Mouse (Mus musculus): ENCODE measurements around the gene Pramef8.
"Not testable (repeated sequence)": the region's sequence is repeated elsewhere in the genome, so short reads cannot be mapped to it uniquely, and the experiment has no call there.

Gene Pramef8

DNA sequence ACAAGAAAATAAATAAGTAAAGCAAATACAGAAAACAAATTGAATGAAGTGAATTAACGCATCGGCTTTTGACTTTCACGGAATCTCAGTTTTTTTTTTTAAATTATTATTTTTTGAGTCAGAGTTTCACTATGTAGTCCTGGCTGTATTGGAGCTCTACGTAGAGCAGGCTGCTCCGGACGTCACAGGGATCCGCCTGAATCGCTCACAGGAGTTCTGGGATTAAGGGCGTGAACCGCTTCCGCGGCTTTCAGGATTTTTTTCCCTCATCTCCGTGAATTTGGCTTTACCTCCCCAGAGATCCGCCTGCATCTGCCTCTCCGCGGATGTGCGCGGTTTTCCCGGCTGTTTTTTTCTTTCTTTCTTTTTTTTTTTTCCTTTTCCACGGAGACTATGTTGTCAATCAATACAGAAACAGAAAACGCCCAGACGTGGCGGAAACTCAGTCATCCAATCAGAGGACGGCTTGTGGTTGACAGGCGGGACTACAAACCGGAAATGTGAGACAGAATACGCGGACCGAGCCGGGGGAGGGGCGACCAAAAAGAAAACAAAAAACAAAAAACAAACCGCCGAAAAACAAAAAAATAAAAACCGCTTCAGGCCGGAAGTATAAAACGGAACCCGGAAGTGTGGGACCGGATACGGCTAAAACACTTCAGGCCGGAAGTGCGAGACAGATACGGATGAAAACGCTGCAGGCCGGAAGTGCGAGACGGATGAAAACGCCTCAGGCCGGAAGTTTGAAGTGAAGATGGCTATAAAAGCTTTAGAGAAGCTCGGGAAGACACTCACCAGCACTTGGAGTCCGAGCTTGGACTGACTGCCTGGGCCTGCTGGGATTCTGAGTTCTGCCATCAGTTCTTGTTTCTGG, at the start of gene Pramef8:
Gene Pramef8 (plus strand): TSS at position 208 of the 874 bp plus-strand sequence.
- peak; percentile 72 to 93 for DNase-seq (ENCODE audit: low spot score in 2 of 2)

- no peak for DNase-seq (ENCODE audit: low spot score in 2 of 2)
Measured at GRCm38 (mm10) chr4:143366415-143367041, 45.7 kb upstream of the Pramef8 start.

- DNase-seq (ENCODE audit: low spot score in 2 of 2): no peak
Measured at GRCm38 (mm10) chr4:143379480-143379879, 32.7 kb upstream of the Pramef8 start.

GRCm38 (mm10) chr4:143379931-143380715, 32.1 kb upstream of the Pramef8 start:
- no peak for DNase-seq (ENCODE audit: low spot score in 2 of 2)

DNA sequence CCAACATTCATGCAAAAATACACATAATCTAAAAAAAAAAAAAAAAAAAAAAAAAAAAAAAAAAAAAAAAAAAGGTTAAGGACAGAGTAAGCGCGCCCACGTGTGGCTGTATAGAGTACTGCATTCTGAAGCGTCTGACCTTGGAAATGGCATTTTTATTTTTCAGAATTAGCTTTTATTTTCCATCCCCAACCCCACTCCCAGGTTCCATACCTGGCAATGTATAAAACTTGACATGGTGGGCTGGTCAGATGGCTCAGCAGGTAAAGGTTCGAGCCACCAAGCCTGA, 31.6 kb upstream of the Pramef8 start:
- DNase-seq (ENCODE audit: low spot score in 2 of 2): peak in 1 of 2 experiments; percentile 20

GRCm38 (mm10) chr4:143382163-143382562, 30.1 kb upstream of the Pramef8 start:
- DNase-seq (ENCODE audit: low spot score in 2 of 2): no peak

- DNase-seq (ENCODE audit: low spot score in 2 of 2): no peak
Measured at GRCm38 (mm10) chr4:143383646-143384045, 28.6 kb upstream of the Pramef8 start.

- DNase-seq (ENCODE audit: low spot score in 2 of 2): no peak
Measured at GRCm38 (mm10) chr4:143388955-143389702, 23.1 kb upstream of the Pramef8 start.

DNA sequence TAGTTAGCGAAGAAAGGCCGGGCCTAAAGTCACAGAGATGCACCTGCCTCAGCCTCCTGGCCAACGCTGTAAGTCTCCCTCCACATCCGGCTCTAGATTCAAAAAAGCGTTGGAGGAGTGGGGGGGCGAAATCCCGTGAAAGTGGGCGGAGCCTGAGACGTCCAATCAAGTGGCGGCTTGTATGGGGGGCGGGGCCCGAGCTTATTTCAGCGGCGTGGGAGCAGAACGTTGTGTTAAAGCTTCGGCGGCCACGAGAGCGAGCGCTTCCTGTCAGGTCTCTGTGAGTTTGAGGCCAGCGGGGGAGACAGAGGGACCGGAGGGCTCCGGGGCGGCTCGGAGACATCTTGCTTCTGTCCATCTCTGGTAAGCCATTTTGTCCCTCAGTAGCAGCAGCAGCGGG, 18.0 kb upstream of the Pramef8 start, which contains the start of gene Pramel1:
Gene Pramel1 (plus strand): TSS at position 248 of the 400 bp plus-strand sequence.
- DNase-seq (ENCODE audit: low spot score in 2 of 2): no peak

DNA sequence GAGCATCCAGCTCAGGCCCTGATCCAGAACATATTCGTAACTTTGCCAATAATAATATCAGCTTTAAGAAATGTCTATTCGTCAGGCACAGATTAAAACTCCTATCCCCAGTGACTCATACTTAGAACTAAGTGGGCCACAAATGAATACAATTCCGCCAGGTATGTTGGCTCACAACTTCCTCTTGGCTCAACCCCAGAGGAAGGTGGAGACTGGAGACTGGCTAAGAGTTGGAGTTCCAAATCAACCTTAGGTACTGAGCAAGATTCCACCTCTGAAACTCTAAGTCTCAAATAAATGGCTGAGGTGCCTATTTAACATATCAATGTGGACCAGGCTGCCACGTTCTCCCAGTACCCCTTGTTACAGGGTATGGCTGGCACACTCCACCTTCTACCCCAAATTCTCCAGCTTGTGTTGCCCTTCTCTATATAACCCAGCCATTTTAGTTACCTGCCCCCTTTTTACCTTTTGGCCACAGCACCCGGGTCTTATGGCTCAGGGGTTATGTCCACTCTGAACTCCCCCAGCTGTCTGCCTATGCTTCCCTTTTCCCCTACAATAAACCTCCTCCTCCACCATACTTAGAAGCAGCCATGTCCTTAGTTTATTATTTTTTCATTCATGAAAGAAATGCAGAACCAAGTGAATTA, 534 bp upstream of the Pramef8 start:
- DNase-seq (ENCODE audit: low spot score in 2 of 2): no peak

GRCm38 (mm10) chr4:143413621-143414020, 1.4 kb downstream of the Pramef8 start:
- DNase-seq (ENCODE audit: low spot score in 2 of 2): no peak

DNA sequence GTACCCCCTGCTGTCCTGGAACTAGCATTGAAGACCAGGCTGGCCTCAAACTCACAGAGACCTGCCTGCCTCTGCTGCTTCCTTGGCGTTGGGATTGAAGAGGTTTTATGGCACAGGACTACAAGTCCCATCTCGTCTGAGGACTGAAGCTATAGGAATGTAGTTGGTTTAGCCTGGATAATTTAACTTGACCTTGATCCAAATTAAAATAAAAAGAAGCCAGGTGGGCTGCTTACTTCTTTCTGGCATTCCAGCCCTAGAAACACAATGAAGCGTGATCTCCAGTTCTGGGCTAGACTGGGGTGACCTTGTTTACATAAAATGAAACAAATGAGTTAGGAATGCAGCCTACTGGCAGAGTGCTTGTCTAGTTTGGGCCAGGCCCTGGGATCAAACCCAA, 1.9 kb downstream of the Pramef8 start:
- no peak for DNase-seq (ENCODE audit: low spot score in 2 of 2)

DNA sequence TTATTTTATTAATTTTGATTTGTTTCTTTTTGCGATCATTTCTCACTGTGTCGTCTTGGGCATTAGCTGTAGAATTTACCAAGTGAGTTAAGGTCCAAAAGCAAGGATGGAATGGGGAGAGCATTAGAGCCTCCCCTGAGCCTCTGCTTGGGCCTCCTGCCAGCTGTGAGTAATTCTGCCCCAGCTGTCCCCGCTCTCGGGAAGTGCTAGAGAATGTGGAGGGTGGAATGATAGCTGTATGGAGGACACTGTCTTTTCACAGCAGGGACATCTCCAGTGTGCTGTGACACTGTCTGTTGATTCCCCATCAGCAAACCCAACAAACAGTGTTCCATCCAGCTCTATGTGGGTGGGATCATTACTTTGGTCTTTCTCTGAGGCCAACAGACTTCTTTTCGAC, 14.5 kb downstream of the Pramef8 start:
- DNase-seq (ENCODE audit: low spot score in 2 of 2): not testable (repeated sequence)

GRCm38 (mm10) chr4:143450224-143450623, 38.0 kb downstream of the Pramef8 start, which contains the start of gene Oog4:
Oog4 (minus strand) TSS chr4:143450324.
- DNase-seq (ENCODE audit: low spot score in 2 of 2): no peak

Data from left cerebral cortex, adult 9 months (tissue).